ENCODE assay signal across 13 mouse cellular contexts in genomic region chr15:92570526-92571243, GRCm38 (mm10).
A peak's percentile ranks its signal among the peaks of the same experiment; 100 is the strongest.
DNase-seq lines count a peak whose midpoint lies in the region; ATAC-seq and TF ChIP-seq lines count a peak whose summit lies in the region.
"Had no signal": no experiment of that assay in that cellular context is flagged by ENCODE, and none has a peak within 500 bp of the region (broad histone marks: within the 10 kb centered on the region; RNA-seq: fewer than 3 reads in every experiment).

No protein-coding gene starts in this region.

- H3K4me2 ChIP-seq in embryonic facial prominence, embryonic 11.5 days (ENCODE audit: low read depth, low read length) = no peak overlapping the region
- H3K4me2 ChIP-seq in forebrain, postnatal 0 days (ENCODE audit: low read depth) = no peak overlapping the region
- H3K4me2 ChIP-seq: limb, embryonic 15.5 days; neural tube, embryonic 12.5 days had no signal

- H3K27me3 ChIP-seq in embryonic facial prominence, embryonic 11.5 days (ENCODE audit: control insufficient read depth, insufficient read depth, low read length) = no peaks in the 10 kb centered on the region
- H3K27me3 ChIP-seq in embryonic facial prominence, embryonic 10.5 days (replicated peaks; ENCODE audit: low read depth, poor library complexity, severe bottlenecking) = no peaks in the 10 kb centered on the region
- H3K27me3 ChIP-seq in forebrain, postnatal 0 days (ENCODE audit: insufficient read depth, low read length) = no peaks in the 10 kb centered on the region
- H3K27me3 ChIP-seq: limb, embryonic 15.5 days; neural tube, embryonic 12.5 days had no signal

- DNase-seq in embryonic facial prominence, embryonic 11.5 days (ENCODE audit: low spot score) = peak; percentile 26
- DNase-seq in embryonic facial prominence, embryonic 10.5 days (ENCODE audit: low spot score) = no peak
- DNase-seq in brain, adult 2 months (ENCODE audit: low read depth, low spot score) = peak; percentile 80
- DNase-seq in forebrain, postnatal 0 days = peak; percentile 79
- peak; percentile 59 to 91 for DNase-seq in layer of hippocampus, postnatal 14 days (ENCODE audit: low spot score in 2 of 2)
- DNase-seq in kidney, postnatal 25 days = no peak
- DNase-seq in spleen, adult 18-20 months = no peak
- no peak for DNase-seq in heart, postnatal 14 days
- DNase-seq: adrenal gland, postnatal 10 days; cerebellum, adult 9-11 months; kidney, adult 9 months had no signal

- no peak overlapping the region for H3K4me3 ChIP-seq in embryonic facial prominence, embryonic 11.5 days (ENCODE audit: low read depth, low read length)
- no peak overlapping the region for H3K4me3 ChIP-seq in embryonic facial prominence, embryonic 10.5 days
- H3K4me3 ChIP-seq in forebrain, postnatal 0 days (ENCODE audit: low read depth, low read length) = no peak overlapping the region
- H3K4me3 ChIP-seq: limb, embryonic 15.5 days; neural tube, embryonic 12.5 days had no signal

- H3K27ac ChIP-seq in embryonic facial prominence, embryonic 11.5 days (replicated peaks; ENCODE audit: low read depth, low read length) = no peak overlapping the region
- H3K27ac ChIP-seq in embryonic facial prominence, embryonic 10.5 days (replicated peaks) = no peak overlapping the region
- H3K27ac ChIP-seq in forebrain, postnatal 0 days (ENCODE audit: low read depth, low read length) = peak overlapping the region; percentile 11; the same call in 1 of the 2 replicates
- H3K27ac ChIP-seq: limb, embryonic 15.5 days; neural tube, embryonic 12.5 days had no signal

- H3K4me1 ChIP-seq in embryonic facial prominence, embryonic 11.5 days (ENCODE audit: control insufficient read depth, insufficient read depth, low read length) = no peaks in the 10 kb centered on the region
- peaks cover 6% of the 10 kb centered on the region for H3K4me1 ChIP-seq in embryonic facial prominence, embryonic 10.5 days
- H3K4me1 ChIP-seq in forebrain, postnatal 0 days (ENCODE audit: insufficient read depth) = no peaks in the 10 kb centered on the region
- H3K4me1 ChIP-seq: limb, embryonic 15.5 days; neural tube, embryonic 12.5 days had no signal

- no peak overlapping the region for H3K9ac ChIP-seq in embryonic facial prominence, embryonic 11.5 days (replicated peaks; ENCODE audit: low read length)
- H3K9ac ChIP-seq in forebrain, postnatal 0 days = no peak overlapping the region
- H3K9ac ChIP-seq: limb, embryonic 15.5 days; neural tube, embryonic 12.5 days had no signal

- no peak for TF ChIP-seq CTCF in forebrain, postnatal 0 days (IDR thresholded peaks at IDR 0.05; ENCODE audit: low read depth)

- WGBS in embryonic facial prominence, embryonic 11.5 days = 62% methylated on average over 3 of the region's 3 CpGs
- WGBS in embryonic facial prominence, embryonic 10.5 days = 69% methylated on average over 3 of the region's 3 CpGs
- 27% methylated on average over 3 of the region's 3 CpGs for WGBS in forebrain, postnatal 0 days

- intact Hi-C loops in heart, postnatal 14 days (cut with DNase I) = no loop called here

- H3K9me3 ChIP-seq in embryonic facial prominence, embryonic 11.5 days (replicated peaks; ENCODE audit: control insufficient read depth, low read length) = no peaks in the 10 kb centered on the region
- H3K9me3 ChIP-seq in embryonic facial prominence, embryonic 10.5 days = no peaks in the 10 kb centered on the region
- no peaks in the 10 kb centered on the region for H3K9me3 ChIP-seq in forebrain, postnatal 0 days (ENCODE audit: low read length)
- H3K9me3 ChIP-seq: limb, embryonic 15.5 days; neural tube, embryonic 12.5 days had no signal

- no peaks in the 10 kb centered on the region for H3K36me3 ChIP-seq in embryonic facial prominence, embryonic 11.5 days (replicated peaks; ENCODE audit: control insufficient read depth, insufficient read depth, low read depth, low read length)
- H3K36me3 ChIP-seq in embryonic facial prominence, embryonic 10.5 days (replicated peaks) = no peaks in the 10 kb centered on the region
- H3K36me3 ChIP-seq in forebrain, postnatal 0 days (ENCODE audit: insufficient read depth) = no peaks in the 10 kb centered on the region
- H3K36me3 ChIP-seq: limb, embryonic 15.5 days; neural tube, embryonic 12.5 days had no signal

- ATAC-seq in embryonic facial prominence, embryonic 11.5 days (replicated peaks; ENCODE audit: insufficient number of reproducible peaks, low FRiP score, low TSS enrichment, low read depth) = no peak
- peak; percentile 75 for ATAC-seq in forebrain, postnatal 0 days

Comparison
In these comparisons a context has a peak if more than half of its experiments do, and no peak if none do; other contexts are left out.
1. DNase-seq: peak in embryonic facial prominence, embryonic 11.5 days (single experiment), brain, adult 2 months (single experiment), forebrain, postnatal 0 days (single experiment) and layer of hippocampus, postnatal 14 days (2 of 2); none in embryonic facial prominence, embryonic 10.5 days (single experiment), kidney, postnatal 25 days (0 of 2), spleen, adult 18-20 months (0 of 2) and heart, postnatal 14 days (0 of 2).